Mouse (Mus musculus) heart, embryonic 12.5 days (tissue): ENCODE data around the gene Fam204a. TPM values are rescaled to one million over a fixed set of nuclear protein-coding genes. Genes with fewer than 3 reads are reported as not detected.
A peak's percentile ranks its signal among the peaks of the same experiment; 100 is the strongest.

Experiments used
- ATAC-seq: fragments of 200-750 bp; cut with Nextera tagmentation; 2 replicates; pipeline ENCODE4 v1.8.0; 2017; ENCODE audit warnings: moderate TSS enrichment, moderate library complexity; ENCODE audit not compliant: insufficient number of reproducible peaks, low FRiP score
- H3K27ac ChIP-seq: fragments of 300-500 bp; sonication (generic); 2 replicates; pipeline ENCODE4 v1.5.1; 2016; ENCODE audit warnings: mild to moderate bottlenecking, moderate library complexity; ENCODE audit not compliant: poor library complexity, severe bottlenecking
- H3K27me3 ChIP-seq: fragments of 300-500 bp; sonication (generic); replicated peaks from 2 replicates; pipeline ENCODE4 v1.6.1; 2016; ENCODE audit warnings: mild to moderate bottlenecking, moderate library complexity
- H3K36me3 ChIP-seq: fragments of 300-500 bp; sonication (generic); 2 replicates; pipeline ENCODE4 v1.6.1; 2016; ENCODE audit warnings: mild to moderate bottlenecking, moderate library complexity
- H3K4me1 ChIP-seq: fragments of 300-500 bp; sonication (generic); replicated peaks from 2 replicates; pipeline ENCODE4 v1.6.1; 2016; ENCODE audit warnings: mild to moderate bottlenecking
- H3K4me2 ChIP-seq: fragments of 300-500 bp; sonication (generic); 2 replicates; pipeline ENCODE4 v1.6.1; 2016; ENCODE audit warnings: mild to moderate bottlenecking, moderate library complexity
- H3K4me3 ChIP-seq: fragments of 300-500 bp; sonication (generic); 2 replicates; pipeline ENCODE4 v1.5.1; 2016; ENCODE audit warnings: mild to moderate bottlenecking
- H3K9ac ChIP-seq: fragments of 300-500 bp; sonication (generic); 2 replicates; pipeline ENCODE4 v1.6.1; 2016; ENCODE audit warnings: mild to moderate bottlenecking, moderate library complexity
- H3K9me3 ChIP-seq: fragments of 300-500 bp; sonication (generic); replicated peaks from 2 replicates; pipeline ENCODE4 v1.6.1; 2016; ENCODE audit warnings: mild to moderate bottlenecking, moderate library complexity
- WGBS: fragments of 180-500 bp; shearing (Covaris S2); methylation state at CpG from one replicate; pipeline ENCODE4 v1.1.7; 2016; 5-methylcytosine and 5-hydroxymethylcytosine counted together
- polyA plus RNA-seq: library from polyadenylated mRNA; unstranded; fragments of >200 nt; fragmentation: Nextera tagmentation; extraction: Ambion mirVana; gene quantifications from 2 replicates; pipeline ENCODE4 v1.2.1, GENCODE M21; 2016

Fam204a gene
- polyA plus RNA-seq, 1 experiment from 2014 or later: 46.9 TPM

DNA sequence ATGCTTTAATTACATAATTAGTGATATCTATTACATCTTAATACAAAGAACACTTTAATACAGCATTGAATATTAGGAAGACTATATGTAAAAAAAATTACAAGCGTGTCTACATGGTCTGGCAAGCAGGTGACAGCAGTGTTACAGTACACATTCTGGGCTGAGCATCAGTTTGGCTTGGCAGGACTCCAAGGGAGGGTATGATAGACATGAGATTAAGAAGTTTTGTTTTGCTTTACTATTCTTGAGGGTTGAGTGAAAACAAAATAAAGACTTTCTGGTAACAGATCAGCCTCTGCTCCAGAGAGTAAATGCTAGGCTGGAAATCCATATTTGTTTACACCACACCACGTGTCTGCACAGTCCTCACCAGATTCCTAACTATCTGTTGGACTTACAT is 8.5 kb downstream of the Fam204a start:
- 64% methylated on average over 2 of the region's 2 CpGs for WGBS
- H3K36me3 ChIP-seq: 0 out of 2 replicates have a peak, but pooled peaks cover 8% of the 10 kb centered on the region
- no peaks in the 10 kb centered on the region for H3K9me3 ChIP-seq
- ATAC-seq: no peak
- H3K27me3 ChIP-seq: no peaks in the 10 kb centered on the region
- H3K9ac ChIP-seq: no peak overlapping the region
- H3K4me3 ChIP-seq: no peak overlapping the region
- peaks cover 8% of the 10 kb centered on the region for H3K4me1 ChIP-seq
- H3K4me2 ChIP-seq: no peak overlapping the region
- no peak overlapping the region for H3K27ac ChIP-seq

GRCm38 (mm10) chr19:60208173-60208572 is 18.3 kb downstream of the Fam204a start:
- no peak overlapping the region for H3K27ac ChIP-seq

GRCm38 (mm10) chr19:60204176-60204575 is 22.3 kb downstream of the Fam204a start:
- H3K27me3 ChIP-seq: no peaks in the 10 kb centered on the region
- 77% methylated on average over 7 of the region's 7 CpGs for WGBS
- no peak overlapping the region for H3K4me2 ChIP-seq
- no peak for ATAC-seq
- no peaks in the 10 kb centered on the region for H3K9me3 ChIP-seq
- no peak overlapping the region for H3K27ac ChIP-seq
- no peak overlapping the region for H3K4me3 ChIP-seq
- H3K36me3 ChIP-seq: peaks cover 5% of the 10 kb centered on the region; the same call in 1 of the 2 replicates
- no peak overlapping the region for H3K9ac ChIP-seq
- peaks cover 22% of the 10 kb centered on the region for H3K4me1 ChIP-seq

More at GRCm38 (mm10) chr19:60208173-60208572, 18.3 kb downstream of the Fam204a start:
- no peaks in the 10 kb centered on the region for H3K9me3 ChIP-seq
- H3K27me3 ChIP-seq: no peaks in the 10 kb centered on the region
- H3K4me2 ChIP-seq: no peak overlapping the region
- H3K36me3 ChIP-seq: peaks cover 14% of the 10 kb centered on the region; the same call in 1 of the 2 replicates
- ATAC-seq: no peak
- H3K4me1 ChIP-seq: no peaks in the 10 kb centered on the region
- H3K4me3 ChIP-seq: no peak overlapping the region
- no peak overlapping the region for H3K9ac ChIP-seq

DNA sequence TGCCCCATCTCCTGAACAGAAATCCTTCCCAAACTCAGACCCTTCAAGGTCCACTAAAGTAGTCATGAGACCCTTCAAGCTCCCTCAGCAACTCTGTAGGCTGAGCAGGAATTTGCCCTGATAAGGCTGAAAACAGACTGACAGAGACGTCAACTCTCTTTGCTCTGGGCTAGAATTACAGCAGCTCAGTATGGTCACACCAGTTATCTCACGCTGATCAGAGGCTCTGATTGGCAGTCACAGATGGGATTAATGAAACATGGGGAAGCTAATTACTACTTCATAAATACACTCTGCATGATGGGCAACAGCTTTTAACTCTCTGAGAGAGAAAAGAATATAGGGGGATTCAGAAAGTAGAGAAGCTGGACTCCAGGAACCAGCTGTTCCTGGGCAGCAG is 26.2 kb downstream of the Fam204a start:
- ATAC-seq: no peak
- peak overlapping the region; percentile 57; the same call in 1 of the 2 replicates for H3K27ac ChIP-seq

DNA sequence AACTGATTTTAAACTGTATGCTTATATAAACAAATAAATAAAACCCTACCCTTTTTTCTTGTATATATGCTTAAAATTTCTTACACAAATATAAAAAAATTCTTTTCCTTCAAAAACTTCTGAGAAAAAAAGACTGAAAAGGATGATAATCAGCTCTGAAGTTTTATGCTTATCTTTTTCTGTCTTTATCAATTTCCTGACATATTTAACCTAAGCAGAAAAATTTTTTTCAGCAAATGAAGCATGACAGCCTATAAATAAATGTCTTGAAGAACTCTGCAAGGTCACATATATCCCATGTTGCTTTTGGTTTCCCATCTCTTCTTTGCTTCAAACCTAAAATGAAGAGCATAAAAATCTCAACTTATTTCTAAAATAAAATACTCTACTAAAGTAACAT is 27.3 kb downstream of the Fam204a start:
- Histone ChIP-seq H3K36me3 (peaks cover 16% of the 10 kb centered on the region), H3K4me2 (no peak overlapping the region), H3K4me1 (peaks cover 39% of the 10 kb centered on the region), H3K27me3 (no peaks in the 10 kb centered on the region), H3K27ac (no peak overlapping the region), H3K4me3 (no peak overlapping the region), H3K9ac (no peak overlapping the region), H3K9me3 (no peaks in the 10 kb centered on the region)
- ATAC-seq: no peak

More for the DNA sequence above, 26.2 kb downstream of the Fam204a start:
- Histone ChIP-seq H3K27me3 (no peaks in the 10 kb centered on the region), H3K4me2 (no peak overlapping the region), H3K4me1 (peaks cover 36% of the 10 kb centered on the region), H3K36me3 (peaks cover 10% of the 10 kb centered on the region; the same call in 1 of the 2 replicates), H3K4me3 (no peak overlapping the region), H3K9me3 (no peaks in the 10 kb centered on the region), H3K9ac (no peak overlapping the region)
- 9% methylated on average over 2 of the region's 2 CpGs for WGBS

DNA sequence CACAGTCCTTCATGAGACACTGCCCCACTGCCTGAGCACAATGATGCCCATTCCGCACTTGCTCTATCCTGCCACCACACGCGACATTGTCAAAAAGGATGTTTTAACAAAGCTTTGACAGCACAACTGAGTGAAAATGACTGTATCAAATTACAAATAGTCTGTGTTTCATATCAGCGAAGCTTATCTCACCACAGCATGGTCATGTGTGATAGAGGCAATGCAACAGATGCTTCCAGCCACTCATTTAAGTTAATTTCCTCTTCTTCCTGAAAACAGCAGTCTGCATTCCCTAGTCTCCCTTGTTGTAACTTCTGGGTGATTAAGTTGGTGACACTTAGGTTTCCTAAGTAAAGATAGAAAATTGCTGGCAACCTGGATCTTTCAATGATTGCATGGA is 33.7 kb downstream of the Fam204a start:
- H3K27me3 ChIP-seq: no peaks in the 10 kb centered on the region
- H3K27ac ChIP-seq: no peak overlapping the region
- H3K36me3 ChIP-seq: peaks cover 7% of the 10 kb centered on the region; the same call in 1 of the 2 replicates
- WGBS: 68% methylated on average over 4 of the region's 4 CpGs
- no peak overlapping the region for H3K9ac ChIP-seq
- H3K4me2 ChIP-seq: no peak overlapping the region
- H3K4me3 ChIP-seq: no peak overlapping the region
- no peak for ATAC-seq
- H3K4me1 ChIP-seq: peaks cover 21% of the 10 kb centered on the region
- H3K9me3 ChIP-seq: no peaks in the 10 kb centered on the region

- ATAC-seq: no peak
- WGBS: 73% methylated on average over 2 of the region's 2 CpGs
These were observed 37.3 kb downstream of the Fam204a start for GRCm38 (mm10) chr19:60189206-60189605.

GRCm38 (mm10) chr19:60182901-60183300 is 43.6 kb downstream of the Fam204a start:
- WGBS: 91% methylated on average over 1 of the region's 1 CpGs
- Histone ChIP-seq H3K36me3 (peaks cover 9% of the 10 kb centered on the region; the same call in 1 of the 2 replicates), H3K27ac (no peak overlapping the region), H3K9me3 (no peaks in the 10 kb centered on the region), H3K4me3 (no peak overlapping the region), H3K9ac (no peak overlapping the region), H3K4me1 (no peaks in the 10 kb centered on the region), H3K4me2 (no peak overlapping the region), H3K27me3 (no peaks in the 10 kb centered on the region)
- ATAC-seq: no peak

More at GRCm38 (mm10) chr19:60189206-60189605, 37.3 kb downstream of the Fam204a start:
- H3K36me3 ChIP-seq: no peaks in the 10 kb centered on the region; the same call in 1 of the 2 replicates
- no peak overlapping the region for H3K27ac ChIP-seq
- H3K4me2 ChIP-seq: no peak overlapping the region
- H3K9me3 ChIP-seq: no peaks in the 10 kb centered on the region
- peaks cover 4% of the 10 kb centered on the region; the same call in 1 of the 2 replicates for H3K4me1 ChIP-seq
- no peak overlapping the region for H3K9ac ChIP-seq
- H3K4me3 ChIP-seq: no peak overlapping the region
- H3K27me3 ChIP-seq: no peaks in the 10 kb centered on the region

DNA sequence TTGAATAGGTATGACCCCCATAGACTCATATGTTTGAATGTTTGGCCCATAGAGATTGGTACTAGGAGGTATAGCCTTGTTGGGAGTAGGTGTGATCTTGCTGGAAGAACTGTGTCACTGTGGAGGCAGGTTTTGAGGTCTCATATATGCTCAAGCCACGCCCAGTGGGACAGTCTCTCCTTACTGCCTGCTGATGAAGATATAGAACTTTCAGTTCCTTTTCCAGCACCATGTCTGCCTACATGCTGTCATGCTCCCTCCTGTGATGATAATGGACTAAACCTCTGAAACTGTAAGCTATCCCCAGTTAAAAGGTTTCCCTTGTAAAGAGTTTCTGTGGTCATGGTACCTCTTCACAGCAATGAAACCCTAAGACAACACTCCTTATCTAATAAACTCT is 44.3 kb downstream of the Fam204a start:
- H3K27me3 ChIP-seq: no peaks in the 10 kb centered on the region
- no peak overlapping the region for H3K4me2 ChIP-seq
- H3K36me3 ChIP-seq: peaks cover 9% of the 10 kb centered on the region; the same call in 1 of the 2 replicates
- H3K4me1 ChIP-seq: no peaks in the 10 kb centered on the region
- H3K9ac ChIP-seq: no peak overlapping the region
- no peak overlapping the region for H3K4me3 ChIP-seq
- ATAC-seq: no peak
- H3K9me3 ChIP-seq: no peaks in the 10 kb centered on the region
- WGBS: 92% methylated on average over 1 of the region's 1 CpGs
- no peak overlapping the region for H3K27ac ChIP-seq

DNA sequence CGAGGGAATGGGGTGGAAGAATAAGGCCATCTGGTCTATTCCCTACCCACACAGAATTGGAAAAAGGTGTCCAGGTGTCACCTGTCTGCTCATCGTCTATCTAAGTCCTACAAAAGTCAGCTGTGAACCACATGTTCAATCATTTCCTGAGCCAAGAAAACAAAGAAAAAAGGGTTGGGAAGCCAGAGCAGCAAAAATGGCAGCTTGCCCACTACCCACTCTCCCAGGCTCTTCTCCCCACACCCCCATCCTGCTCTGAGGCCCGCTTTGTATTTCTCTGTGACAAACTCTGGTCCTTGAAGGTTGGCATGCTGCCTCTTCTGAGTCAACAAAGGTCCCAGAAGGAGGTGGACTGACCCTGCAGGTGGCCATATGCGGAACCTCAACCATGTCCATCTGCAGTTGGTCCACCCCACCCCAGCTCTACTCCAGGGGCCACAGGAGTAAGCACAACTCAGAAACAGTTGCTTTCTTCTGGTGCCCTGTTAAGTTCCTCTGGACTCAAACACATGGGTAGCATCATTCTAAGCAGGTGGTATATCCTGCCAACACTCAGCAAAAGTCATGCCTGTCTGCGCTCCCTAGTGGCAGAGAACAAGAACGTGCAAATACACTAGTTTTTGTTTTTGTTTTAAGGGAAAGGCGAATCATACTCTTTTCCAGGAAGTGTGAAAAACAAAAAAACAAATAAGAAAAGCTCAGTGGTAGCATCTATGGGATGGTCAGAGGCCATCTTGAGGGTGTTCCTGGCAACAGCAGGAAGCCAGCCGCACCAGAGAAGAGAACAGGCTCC is 47.5 kb downstream of the Fam204a start:
- no peaks in the 10 kb centered on the region for H3K27me3 ChIP-seq
- no peak overlapping the region for H3K27ac ChIP-seq
- no peaks in the 10 kb centered on the region for H3K9me3 ChIP-seq
- ATAC-seq: no peak
- H3K9ac ChIP-seq: no peak overlapping the region
- no peaks in the 10 kb centered on the region for H3K4me1 ChIP-seq
- 76% methylated on average over 8 of the region's 8 CpGs for WGBS
- H3K36me3 ChIP-seq: peaks cover 9% of the 10 kb centered on the region; the same call in 1 of the 2 replicates
- no peak overlapping the region for H3K4me3 ChIP-seq
- H3K4me2 ChIP-seq: no peak overlapping the region

GRCm38 (mm10) chr19:60165417-60165816 is 61.1 kb downstream of the Fam204a start:
- H3K4me2 ChIP-seq: no peak overlapping the region
- no peak overlapping the region for H3K4me3 ChIP-seq
- 0 out of 2 replicates have a peak, but pooled peaks cover 3% of the 10 kb centered on the region for H3K4me1 ChIP-seq
- H3K9ac ChIP-seq: no peak overlapping the region
- H3K9me3 ChIP-seq: no peaks in the 10 kb centered on the region
- H3K36me3 ChIP-seq: no peaks in the 10 kb centered on the region
- ATAC-seq: no peak
- WGBS: 45% methylated on average over 2 of the region's 2 CpGs
- no peaks in the 10 kb centered on the region for H3K27me3 ChIP-seq
- H3K27ac ChIP-seq: no peak overlapping the region
